Mouse (Mus musculus): Measurements from ENCODE around the gene Nubp2.

- TF ChIP-seq POLR2A (IDR thresholded peaks at IDR 0.05; ENCODE audit: borderline replicate concordance, extremely low read depth, insufficient read depth, insufficient read length, poor library complexity, severe bottlenecking) (no peak), CTCF (IDR thresholded peaks at IDR 0.05; ENCODE audit: borderline replicate concordance, extremely low read depth, insufficient read depth, insufficient read length) (no peak)
Observed at GRCm38 (mm10) chr17:24873695-24874404, 12.3 kb downstream of the Nubp2 start.
